Mouse (Mus musculus): ENCODE measurements at regions not wholly inside any gene's neighbourhood (a gene's known extent, or its start where the extent isn't known, plus 50 kb on each side); places are given as distances from the start of the nearest gene placed in this dataset.

DNA sequence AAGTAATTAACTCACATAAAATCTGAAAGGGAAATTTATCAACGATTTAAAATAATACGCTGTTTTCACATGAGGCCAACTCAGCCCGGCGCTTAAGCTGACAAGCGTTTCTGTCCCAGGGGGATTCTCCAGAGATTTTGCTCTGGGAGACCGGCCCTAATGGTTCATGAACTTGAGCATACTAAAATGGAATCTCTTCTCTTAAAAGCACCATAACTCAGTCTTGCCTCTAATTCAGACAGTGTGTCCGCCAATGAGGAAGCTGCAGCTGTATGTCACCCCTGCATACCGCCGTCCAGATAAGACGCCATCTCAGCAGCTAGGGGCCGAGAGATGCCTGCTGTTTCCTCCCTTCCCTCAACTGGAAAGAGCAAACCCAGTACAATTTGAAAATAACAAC is 80.7 kb upstream of the Gnas start:
- H3K27me3 ChIP-seq = peaks cover 7% of the 10 kb centered on the region
- ATAC-seq (no peak), DNase-seq (ENCODE audit: low read depth, low spot score) (no peak)
- no peak for TF ChIP-seq CTCF (IDR thresholded peaks at IDR 0.05)
- ChIA-PET POLR2A (no interaction called here), CTCF (no interaction called here)
- in situ Hi-C loops (cut with MboI; ENCODE audit: low pct_unique_long_range_greater_than_20kb) = no loop called here

DNA sequence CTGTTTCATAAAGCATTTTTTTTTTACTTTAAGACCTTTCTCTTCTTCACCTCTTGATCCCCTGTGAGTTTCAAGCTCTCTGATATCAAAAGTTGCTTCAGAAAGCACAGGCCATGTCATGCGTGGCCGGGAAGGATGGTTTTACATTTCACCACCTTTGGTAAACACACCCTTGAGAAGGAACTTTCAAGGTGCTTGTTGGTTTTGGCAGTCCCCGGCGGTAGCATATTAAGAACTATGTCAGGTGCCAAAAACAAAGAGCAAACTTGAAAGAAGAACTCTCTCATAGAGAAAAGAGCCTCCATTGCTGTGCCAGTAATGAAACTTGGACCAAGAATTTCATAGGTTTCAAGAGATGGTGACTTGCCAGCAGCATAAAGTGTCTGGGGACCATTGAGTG is 72.4 kb upstream of the Gnas start:
- TF ChIP-seq CTCF (IDR thresholded peaks at IDR 0.05) = no peak
- peaks cover 4% of the 10 kb centered on the region for H3K27me3 ChIP-seq
- POLR2A ChIA-PET = no interaction called here
- in situ Hi-C loops (cut with MboI; ENCODE audit: low pct_unique_long_range_greater_than_20kb) = no loop called here
- DNase-seq (ENCODE audit: low read depth, low spot score) = no peak
- CTCF ChIA-PET = no interaction called here
- ATAC-seq = no peak

DNA sequence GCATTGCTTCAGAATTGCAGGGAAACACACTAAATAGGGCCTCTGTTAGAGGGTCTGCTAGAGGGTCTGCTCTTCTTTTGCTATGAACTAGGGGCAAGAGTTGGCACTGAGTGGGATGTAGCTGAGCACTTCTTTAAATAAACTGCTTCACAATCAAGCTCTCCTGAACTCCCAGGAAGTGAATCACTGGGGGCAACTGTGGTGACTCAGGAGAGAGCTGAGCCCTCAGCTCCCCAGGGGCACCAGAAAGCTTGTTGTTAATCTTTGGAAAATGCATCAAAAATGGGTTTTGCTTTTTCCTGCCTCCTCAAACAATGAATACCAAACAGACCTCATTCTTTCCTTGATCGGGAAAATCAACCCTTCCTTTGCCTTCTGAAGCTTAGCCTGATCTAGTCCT is 57.5 kb upstream of the Gnas start:
- H3K27me3 ChIP-seq = no peaks in the 10 kb centered on the region
- in situ Hi-C loops (cut with MboI; ENCODE audit: low pct_unique_long_range_greater_than_20kb) = no loop called here
- DNase-seq (ENCODE audit: low read depth, low spot score) (peak; percentile 10), ATAC-seq (peak; percentile 88)
- no peak for TF ChIP-seq CTCF (IDR thresholded peaks at IDR 0.05)
- CTCF ChIA-PET = interaction anchor here (0.9 to 1.8 kb wide), 3 partner anchors 9 to 107 kb away, joined by 3 to 4 read pairs (median 3); no protein-coding TSS in a partner anchor
- POLR2A ChIA-PET = no interaction called here

All from Patski (cell line).